In genomic region chr9:102843577-102843976, GRCm38 (mm10) we compare ENCODE assay signal across 14 mouse cellular contexts. TPM values are rescaled to one million over a fixed set of nuclear protein-coding genes. Genes with fewer than 3 reads are reported as not detected.
DNase-seq lines count a peak whose midpoint lies in the region; ATAC-seq and TF ChIP-seq lines count a peak whose summit lies in the region.
"Had no signal": no experiment of that assay in that cellular context is flagged by ENCODE, and none has a peak within 500 bp of the region (broad histone marks: within the 10 kb centered on the region; RNA-seq: fewer than 3 reads in every experiment).

No protein-coding gene starts in this region.

- ATAC-seq in kidney, postnatal 0 days (replicated peaks; ENCODE audit: low FRiP score, low read depth) = no peak
- no peak for ATAC-seq in limb, embryonic 15.5 days (ENCODE audit: insufficient number of reproducible peaks, low FRiP score, low TSS enrichment, low read depth)
- no peak for ATAC-seq in megakaryocyte-erythroid progenitor cell, adult 5-6 weeks (replicated peaks; ENCODE audit: low FRiP score, low TSS enrichment, poor library complexity, severe bottlenecking)

- no peak overlapping the region for H3K27ac ChIP-seq in kidney, postnatal 0 days
- peak overlapping the region; percentile 11; the same call in 1 of the 2 replicates for H3K27ac ChIP-seq in limb, embryonic 15.5 days
- H3K27ac ChIP-seq in small intestine, adult 2 months (ENCODE audit: insufficient read depth, low read depth, low read length) = peak overlapping the region; percentile 18; the same call in 1 of the 2 replicates
- H3K27ac ChIP-seq: hindbrain, embryonic 12.5 days; liver, embryonic 15.5 days had no signal

- peak; percentile 41 for DNase-seq in kidney, postnatal 0 days (ENCODE audit: low spot score)
- no peak for DNase-seq in kidney, postnatal 36 days
- DNase-seq in NIH3T3 (ENCODE audit: low read depth) = peak; percentile 80
- no peak for DNase-seq in thymus, postnatal 10 days (ENCODE audit: low spot score in 2 of 2)
- DNase-seq in cerebellum, adult 18-20 months = no peak
- DNase-seq: heart, adult 11 months; kidney, adult 9 months; layer of hippocampus, adult 9-11 months had no signal

- H3K36me3 ChIP-seq in kidney, postnatal 0 days (ENCODE audit: insufficient read depth, low read length) = no peaks in the 10 kb centered on the region
- H3K36me3 ChIP-seq in limb, embryonic 15.5 days = no peaks in the 10 kb centered on the region
- no peaks in the 10 kb centered on the region for H3K36me3 ChIP-seq in small intestine, adult 2 months (ENCODE audit: control insufficient read depth, insufficient read depth, low read length)
- H3K36me3 ChIP-seq: hindbrain, embryonic 12.5 days; liver, embryonic 15.5 days had no signal

- H3K4me2 ChIP-seq in kidney, postnatal 0 days (ENCODE audit: low read length) = no peak overlapping the region
- no peak overlapping the region for H3K4me2 ChIP-seq in limb, embryonic 15.5 days
- H3K4me2 ChIP-seq: hindbrain, embryonic 12.5 days; liver, embryonic 15.5 days; midbrain, embryonic 11.5 days had no signal

- H3K27me3 ChIP-seq in kidney, postnatal 0 days (ENCODE audit: insufficient read depth, low read length) = no peaks in the 10 kb centered on the region
- H3K27me3 ChIP-seq in limb, embryonic 15.5 days = no peaks in the 10 kb centered on the region
- no peaks in the 10 kb centered on the region for H3K27me3 ChIP-seq in small intestine, adult 2 months (ENCODE audit: control insufficient read depth, insufficient read depth, low read length)
- H3K27me3 ChIP-seq: hindbrain, embryonic 12.5 days; liver, embryonic 15.5 days had no signal

- peaks cover 71% of the 10 kb centered on the region for H3K4me1 ChIP-seq in kidney, postnatal 0 days (replicated peaks; ENCODE audit: insufficient read depth, low read length)
- peaks cover 83% of the 10 kb centered on the region for H3K4me1 ChIP-seq in limb, embryonic 15.5 days
- peaks cover 22% of the 10 kb centered on the region for H3K4me1 ChIP-seq in small intestine, adult 2 months (ENCODE audit: control insufficient read depth, insufficient read depth, insufficient read length, low read length)

- TF ChIP-seq CTCF in kidney, postnatal 0 days (IDR thresholded peaks at IDR 0.05; ENCODE audit: low read depth) = no peak
- TF ChIP-seq CTCF in small intestine, adult 2 months (IDR thresholded peaks at IDR 0.05; ENCODE audit: extremely low read depth, insufficient read length, insufficient replicate concordance, low read depth, low read length) = no peak

- no peak for TF ChIP-seq POLR2A in small intestine, adult 2 months (IDR thresholded peaks at IDR 0.05; ENCODE audit: low read depth, low read length)

- no peak overlapping the region for H3K9ac ChIP-seq in kidney, postnatal 0 days (ENCODE audit: low read depth, low read length)
- no peak overlapping the region for H3K9ac ChIP-seq in limb, embryonic 15.5 days
- H3K9ac ChIP-seq: hindbrain, embryonic 12.5 days; liver, embryonic 15.5 days had no signal

- WGBS in kidney, postnatal 0 days = 16% methylated on average over 4 of the region's 4 CpGs
- 18% methylated on average over 4 of the region's 4 CpGs for WGBS in limb, embryonic 15.5 days
- WGBS in small intestine, adult 2 months = 35% methylated on average over 4 of the region's 4 CpGs

- H3K9me3 ChIP-seq in kidney, postnatal 0 days (replicated peaks; ENCODE audit: low read length) = no peaks in the 10 kb centered on the region
- H3K9me3 ChIP-seq in limb, embryonic 15.5 days = no peaks in the 10 kb centered on the region
- H3K9me3 ChIP-seq: hindbrain, embryonic 12.5 days; liver, embryonic 15.5 days had no signal

- no peak overlapping the region for H3K4me3 ChIP-seq in kidney, postnatal 0 days (replicated peaks; ENCODE audit: low read depth, low read length)
- H3K4me3 ChIP-seq in limb, embryonic 15.5 days = no peak overlapping the region
- H3K4me3 ChIP-seq in small intestine, adult 2 months (ENCODE audit: low read depth, low read length) = no peak overlapping the region
- H3K4me3 ChIP-seq: hindbrain, embryonic 12.5 days; liver, embryonic 15.5 days had no signal

RNA-seq across cellular contexts. Expression of gene Ryk, which starts 8.9 kb away (rescaled TPM):
- polyA plus RNA-seq in kidney, postnatal 0 days (2015; fragmentation: Nextera tagmentation; extraction: Ambion mirVana) = 18.2 and 24.1 TPM in 2 replicates
- polyA plus RNA-seq in limb, embryonic 15.5 days (2015; fragmentation: Nextera tagmentation; extraction: Ambion mirVana) = 24.8 and 26.1 TPM in 2 replicates
- polyA plus RNA-seq in small intestine, adult 2 months (2012; rRNA removed) = 17.0 and 36.0 TPM in 2 replicates
- total RNA-seq in megakaryocyte-erythroid progenitor cell, adult 5-6 weeks (2014; fragmentation: Nextera tagmentation) = 17.0 and 17.5 TPM in 2 replicates
- 13.8 and 23.8 TPM in 2 replicates for total RNA-seq in megakaryocyte-erythroid progenitor cell, adult 5-6 weeks (2017)

Comparison
In these comparisons a context has a peak if more than half of its experiments do, and no peak if none do; other contexts are left out.
1. DNase-seq: peak in kidney, postnatal 0 days (single experiment) and NIH3T3 (single experiment); none in kidney, postnatal 36 days (0 of 2), thymus, postnatal 10 days (0 of 2) and cerebellum, adult 18-20 months (0 of 2).